Mouse (Mus musculus): Measurements from ENCODE around the gene Gm5108.

DNA sequence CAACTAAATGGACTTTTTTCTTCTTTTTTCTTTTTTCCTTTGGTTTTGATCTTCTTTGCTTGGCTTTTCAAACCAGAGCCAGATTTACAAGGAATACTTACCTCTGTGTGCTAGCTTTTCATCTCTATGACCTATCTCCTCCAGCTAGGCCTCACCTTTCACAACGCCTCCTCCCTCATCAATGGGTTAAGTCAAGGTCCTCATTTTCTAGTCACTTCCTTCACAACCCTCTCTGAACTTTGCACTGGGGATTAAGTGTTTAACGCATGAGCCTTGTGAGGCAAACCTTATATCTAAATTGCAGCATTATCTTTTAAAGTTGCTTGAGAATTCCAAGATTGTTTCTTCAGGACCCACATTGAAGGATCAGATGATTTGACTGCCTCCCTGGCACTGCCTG lies 63.0 kb downstream of the Gm5108 start:
- no peak for TF ChIP-seq CTCF (IDR thresholded peaks at IDR 0.05; ENCODE audit: borderline replicate concordance, insufficient read depth, low read depth, low read length)
- no peak for TF ChIP-seq POLR2A (IDR thresholded peaks at IDR 0.05; ENCODE audit: borderline replicate concordance, insufficient read depth, low read length)
